Mouse (Mus musculus) gastrocnemius, postnatal 10 days (tissue): ENCODE measurements at regions not wholly inside any gene's neighbourhood (a gene's known extent, or its start where the extent isn't known, plus 50 kb on each side); places are given as distances from the start of the nearest gene placed in this dataset.

ENCODE experiments used
- DNase-seq: peaks from one replicate; pipeline ENCODE4 v3.0.0; 2021; ENCODE audit warnings: mixed read lengths

DNA sequence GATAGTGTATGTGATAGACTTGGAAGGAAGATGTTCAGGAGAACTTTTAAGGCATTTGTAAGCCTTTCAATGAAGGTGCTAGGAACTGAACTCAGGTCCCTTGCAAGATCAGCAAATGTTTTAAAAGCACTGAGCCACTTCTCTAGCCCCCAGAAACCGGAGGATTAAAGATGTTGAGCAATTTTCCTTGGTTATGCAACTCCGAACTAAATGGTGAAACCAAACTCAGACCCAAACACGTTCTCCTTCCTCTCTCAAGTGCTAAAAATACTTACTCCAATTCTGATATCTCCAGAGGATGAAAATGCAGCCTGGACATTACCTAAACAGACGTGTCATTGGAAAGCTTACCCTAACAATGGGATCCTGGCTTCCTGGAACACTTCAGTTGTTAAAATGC, 378.8 kb downstream of the Kcnj2 start:
- no peak for DNase-seq

GRCm38 (mm10) chr11:111445764-111446163, 379.8 kb downstream of the Kcnj2 start:
- no peak for DNase-seq

DNA sequence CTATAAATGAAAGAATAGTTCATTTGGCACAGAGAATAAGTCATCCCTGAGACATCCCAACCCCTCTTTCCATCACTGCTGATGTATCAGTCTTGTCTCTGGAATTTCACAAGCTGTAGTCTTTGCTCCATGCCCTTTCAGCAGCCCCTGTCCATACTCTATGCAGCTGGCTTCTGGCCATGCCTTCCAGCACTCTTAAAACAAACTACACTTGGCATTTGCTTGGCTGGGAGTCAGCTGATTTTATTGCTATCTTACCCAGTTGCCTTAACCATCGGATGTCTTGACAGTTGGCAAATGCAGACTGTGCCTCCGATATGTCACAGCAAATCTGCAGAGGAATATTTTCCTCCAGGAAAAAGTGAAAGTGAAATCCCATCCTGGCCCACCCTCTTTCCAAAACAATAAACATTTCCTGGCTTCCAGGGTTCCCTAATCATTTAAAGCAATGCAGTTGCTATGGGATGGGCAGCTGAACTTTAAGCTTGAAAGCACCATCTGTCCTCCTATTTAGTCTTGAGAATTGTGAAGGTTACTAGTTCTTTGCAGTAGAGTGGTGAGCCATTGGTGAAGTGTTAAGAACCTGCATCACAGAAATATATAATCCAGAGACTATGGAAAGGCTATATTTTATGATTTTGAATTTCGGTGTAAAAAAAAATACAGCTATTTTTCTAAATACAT, 385.0 kb downstream of the Kcnj2 start:
- DNase-seq = no peak

DNA sequence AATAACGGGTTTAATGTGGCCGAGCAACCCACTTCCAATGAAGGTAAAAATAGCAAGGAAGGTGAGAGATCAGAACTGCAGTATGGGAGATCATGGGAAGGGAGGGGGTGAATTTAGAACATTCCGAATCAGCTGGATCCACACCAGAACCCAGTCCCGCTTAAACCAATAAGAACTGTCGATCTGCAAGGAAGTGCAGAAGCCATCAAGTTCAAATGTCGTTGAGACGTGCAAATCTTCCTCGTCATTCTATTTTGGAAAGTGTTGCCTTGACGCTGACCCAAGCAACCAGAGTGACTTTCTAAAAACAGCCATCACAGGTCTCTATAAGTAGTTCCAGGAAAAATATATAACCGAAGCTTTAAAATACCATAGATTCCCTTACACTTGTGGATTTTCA, 394.1 kb downstream of the Kcnj2 start:
- DNase-seq = no peak

- no peak for DNase-seq
Measured at GRCm38 (mm10) chr11:111484981-111485380, 419.0 kb downstream of the Kcnj2 start.

GRCm38 (mm10) chr11:111512471-111512870, 446.5 kb downstream of the Kcnj2 start:
- no peak for DNase-seq

DNA sequence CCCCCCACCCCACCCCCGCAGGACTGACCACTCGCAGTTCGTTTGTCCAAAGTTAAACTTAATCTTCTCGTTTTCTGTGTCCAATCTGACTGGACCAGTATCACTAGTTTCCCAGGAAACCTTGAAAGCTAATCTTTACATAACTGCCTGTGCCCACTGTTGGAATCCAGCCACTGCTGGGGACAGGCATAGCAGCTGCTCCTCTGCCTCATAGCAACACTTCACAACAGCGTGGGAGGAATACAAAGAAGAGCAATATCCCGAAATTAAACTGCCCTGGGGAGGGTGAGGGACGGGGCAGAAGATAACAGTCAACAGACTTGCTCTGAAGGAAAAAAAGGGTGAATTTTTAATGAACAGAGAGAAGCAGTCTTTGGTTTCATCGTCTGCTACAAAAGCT, 456.8 kb downstream of the Kcnj2 start:
- DNase-seq = peak; percentile 12

GRCm38 (mm10) chr11:111523465-111523864, 457.5 kb downstream of the Kcnj2 start:
- peak; percentile 77 for DNase-seq

DNA sequence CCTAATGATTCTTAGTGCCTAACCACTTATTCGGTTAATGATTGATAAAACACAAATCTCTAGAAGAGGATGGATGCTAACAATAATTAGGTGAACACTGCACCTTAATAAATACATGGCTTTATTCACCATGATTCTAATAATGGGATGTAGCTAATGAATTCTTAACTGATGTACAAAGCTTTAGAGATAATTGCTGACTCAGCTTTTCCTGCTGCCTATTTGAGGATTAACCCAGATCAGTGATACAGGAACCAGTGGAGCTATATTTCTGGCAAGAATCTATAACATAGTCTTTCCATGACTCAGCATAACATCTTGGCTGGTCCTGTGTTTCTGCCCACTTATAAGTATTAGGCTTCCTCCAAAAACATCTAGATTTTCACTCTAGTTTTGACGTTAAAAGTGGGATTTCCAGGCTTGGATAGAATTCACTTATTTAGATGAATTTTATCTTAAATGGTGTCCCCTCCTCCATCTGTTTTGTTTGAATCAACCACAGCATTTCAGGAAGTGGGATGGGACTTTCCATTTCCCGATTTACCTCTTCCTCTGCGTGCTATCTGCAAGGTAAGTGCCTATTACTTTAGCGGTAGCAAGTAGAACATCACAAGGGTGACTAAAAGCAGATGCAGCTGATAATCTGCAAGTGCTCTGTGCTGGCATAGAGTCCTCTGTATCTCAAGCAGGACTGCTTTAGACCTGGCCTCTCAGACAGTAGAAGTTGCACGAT, 460.2 kb downstream of the Kcnj2 start:
- no peak for DNase-seq

DNA sequence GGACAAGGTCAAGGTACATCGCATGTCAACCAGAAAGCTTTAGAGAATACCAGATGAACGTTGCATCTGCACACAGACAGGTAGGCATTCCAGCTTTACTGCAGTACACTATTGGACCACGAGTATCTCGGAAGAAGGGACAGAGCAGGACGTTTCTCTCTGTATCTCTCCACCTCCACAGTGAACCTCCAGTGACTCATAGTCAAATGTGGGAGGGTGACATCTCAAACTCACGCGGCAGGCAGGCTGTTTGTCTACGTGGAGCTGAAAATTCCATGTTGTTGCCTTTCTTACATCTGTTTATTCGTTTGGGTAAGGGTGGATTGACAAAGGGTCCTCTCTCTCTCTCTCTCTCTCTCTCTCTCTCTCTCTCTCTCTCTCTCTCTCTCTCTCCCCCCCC, 463.6 kb downstream of the Kcnj2 start:
- DNase-seq = no peak

GRCm38 (mm10) chr11:111530912-111531311, 464.9 kb downstream of the Kcnj2 start:
- DNase-seq = no peak

GRCm38 (mm10) chr11:111532457-111532856, 466.5 kb downstream of the Kcnj2 start:
- peak; percentile 9 for DNase-seq

GRCm38 (mm10) chr11:111536040-111536836, 470.3 kb downstream of the Kcnj2 start:
- peak; percentile 55 for DNase-seq

DNA sequence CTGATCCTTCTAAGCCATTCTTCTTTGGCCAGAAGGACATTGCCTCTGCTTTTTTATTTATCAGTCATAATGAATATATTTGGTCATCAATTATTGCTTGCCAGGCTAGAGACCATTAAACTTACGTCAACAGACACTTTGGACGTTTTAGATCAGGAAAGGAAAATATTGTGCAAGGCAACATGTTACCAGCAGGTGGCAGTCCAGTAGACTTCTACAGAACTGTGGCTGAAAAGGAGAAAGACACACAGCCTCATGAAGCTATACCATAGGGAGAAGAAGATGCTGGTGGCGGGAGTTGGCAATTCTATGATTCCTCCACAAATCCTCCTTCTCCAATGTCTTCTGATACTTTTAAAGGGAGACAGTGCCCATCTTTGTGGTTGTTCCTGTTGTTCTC, 471.7 kb downstream of the Kcnj2 start:
- peak; percentile 58 for DNase-seq

GRCm38 (mm10) chr11:111539960-111540359, 474.0 kb downstream of the Kcnj2 start:
- no peak for DNase-seq

DNA sequence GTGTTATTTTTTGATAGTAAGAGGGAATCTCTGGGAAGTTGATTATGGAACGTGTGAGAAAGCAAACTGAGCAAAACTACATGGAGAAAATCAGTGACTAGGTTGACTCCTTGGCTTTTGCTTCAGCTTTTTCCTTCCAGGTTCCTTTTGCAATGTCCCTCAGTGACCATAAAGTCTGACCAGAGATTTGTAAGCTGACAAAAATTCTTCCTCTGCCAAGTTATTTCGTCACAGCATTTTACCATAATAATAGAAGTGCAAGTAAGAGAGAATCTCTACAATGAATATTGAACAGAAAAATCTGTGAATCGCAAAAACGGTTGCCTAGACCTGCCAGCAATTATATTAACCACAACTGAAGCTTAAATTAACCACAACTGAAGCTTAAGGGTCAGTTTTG, 479.3 kb downstream of the Kcnj2 start:
- DNase-seq = no peak

GRCm38 (mm10) chr11:111555131-111555530, 489.2 kb downstream of the Kcnj2 start:
- DNase-seq = no peak

DNA sequence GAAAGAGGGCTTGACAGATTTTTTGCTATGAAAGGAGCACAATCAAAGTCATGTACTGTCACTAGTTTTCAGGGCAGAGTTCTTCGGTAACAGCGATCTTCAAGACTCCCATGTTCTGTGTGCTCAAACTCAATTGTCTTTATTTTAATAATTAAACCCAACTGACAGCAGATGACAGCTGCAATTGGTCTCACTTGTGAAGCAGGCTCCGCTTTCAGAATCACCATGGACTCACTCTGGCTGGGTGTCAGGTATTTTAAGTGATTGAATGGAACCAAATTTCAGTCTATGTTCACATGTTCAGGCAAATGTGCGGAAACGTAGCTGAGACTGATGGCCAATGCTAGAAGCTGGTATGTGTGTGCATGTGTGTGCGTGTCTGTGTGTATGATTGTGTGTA, 489.7 kb downstream of the Kcnj2 start:
- DNase-seq = no peak

DNA sequence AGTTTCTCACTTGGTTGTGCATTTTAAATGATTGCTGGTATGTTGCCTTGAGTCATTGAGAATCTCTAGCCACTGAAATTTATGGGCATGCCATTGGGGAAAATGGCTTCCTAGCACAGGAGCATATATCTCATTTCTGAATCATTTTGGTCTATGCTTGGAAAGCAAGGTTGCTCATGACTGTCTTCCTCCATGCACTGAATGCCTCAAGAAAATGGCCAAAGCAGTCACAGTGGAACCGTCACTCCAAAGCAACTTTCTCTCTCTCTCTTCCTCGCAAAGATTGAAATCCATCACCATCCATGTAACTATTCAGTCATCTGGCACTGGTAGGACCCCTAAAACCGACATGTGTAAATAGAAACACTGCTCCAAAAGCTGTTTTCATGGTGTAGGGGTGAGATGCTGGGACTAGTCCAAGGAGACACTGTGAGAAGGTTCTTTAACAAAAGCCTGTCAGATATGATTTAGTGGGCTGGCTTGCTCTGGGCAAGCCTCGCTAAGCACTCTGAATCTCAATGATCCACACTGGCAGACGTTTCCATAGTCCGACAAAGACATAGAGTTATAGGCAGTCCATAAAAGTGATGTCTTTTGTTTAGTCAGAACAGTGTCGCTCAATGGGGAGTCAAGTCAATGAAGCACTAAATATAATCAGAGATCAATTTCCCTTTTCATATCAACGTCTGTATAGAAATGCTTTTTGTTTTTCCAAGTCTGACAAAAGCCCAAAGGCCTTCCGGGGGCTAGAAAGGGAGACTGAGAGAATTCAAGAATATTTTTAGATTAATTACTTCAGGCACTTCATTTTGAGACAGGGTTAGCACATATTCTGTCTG, 492.6 kb downstream of the Kcnj2 start:
- DNase-seq = no peak

- no peak for DNase-seq
Measured at GRCm38 (mm10) chr11:111563171-111563570, 497.2 kb downstream of the Kcnj2 start.

- DNase-seq = no peak
Measured at GRCm38 (mm10) chr11:111568041-111568440, 502.1 kb downstream of the Kcnj2 start.

DNA sequence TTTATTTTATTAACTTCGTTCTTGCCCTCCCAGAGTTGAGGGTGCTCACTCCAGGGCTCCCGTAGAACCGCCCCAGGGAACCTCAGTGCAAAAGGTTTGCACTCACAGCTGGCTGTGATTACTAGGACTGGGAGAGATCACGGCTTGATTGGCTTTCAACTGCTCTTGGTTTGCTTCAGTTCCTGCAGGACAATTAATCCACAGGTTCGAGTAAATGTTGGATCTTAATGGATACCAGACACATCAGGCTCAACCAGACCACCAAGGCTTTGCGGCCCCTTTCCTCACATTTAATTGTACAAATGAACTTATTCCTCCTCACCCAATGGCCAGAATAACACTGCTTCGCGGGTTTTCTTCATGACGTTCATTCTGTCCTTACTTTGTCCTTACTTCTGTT, 502.9 kb downstream of the Kcnj2 start:
- no peak for DNase-seq
